Mouse (Mus musculus): ENCODE data around the gene Epp13. TPM values are rescaled to one million over a fixed set of nuclear protein-coding genes. Genes with fewer than 3 reads are reported as not detected.
"Not testable (repeated sequence)": the region's sequence is repeated elsewhere in the genome, so short reads cannot be mapped to it uniquely, and the experiment has no call there.

Gene Epp13
- polyA plus RNA-seq, 1 experiment from 2014 or later = 0.26 TPM

- 36% methylated on average over 11 of the region's 11 CpGs for WGBS
These were observed 7.9 kb upstream of the Epp13 start for GRCm38 (mm10) chr7:6244361-6245292.

DNA sequence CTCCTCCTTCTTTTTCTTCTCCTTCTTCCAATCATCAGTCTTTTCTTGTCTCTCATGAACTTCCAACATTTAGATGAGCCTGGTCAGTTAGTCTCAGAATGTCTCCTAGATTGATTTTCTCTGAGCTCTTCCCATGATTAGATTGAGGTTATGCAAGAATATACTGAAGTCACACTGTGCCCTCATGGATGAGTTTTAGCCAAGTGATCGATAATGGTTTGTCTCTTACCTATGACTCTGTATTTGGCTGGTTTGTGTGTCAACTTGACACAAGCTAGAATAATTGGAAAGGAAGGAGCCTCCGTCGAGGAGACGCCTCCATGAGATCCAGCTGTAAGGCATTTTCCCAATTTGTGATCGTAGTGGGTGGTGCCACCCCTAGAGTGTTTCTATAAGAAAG, 1.9 kb downstream of the Epp13 start:
- no peaks in the 10 kb centered on the region for H3K27me3 ChIP-seq (replicated peaks; ENCODE audit: control insufficient read depth, insufficient read depth, low read length)
- no peaks in the 10 kb centered on the region for H3K9me3 ChIP-seq (ENCODE audit: control insufficient read depth, low read length)
- H3K4me1 ChIP-seq (ENCODE audit: control insufficient read depth, insufficient read depth, low read length) = no peaks in the 10 kb centered on the region
- H3K9ac ChIP-seq (ENCODE audit: low read depth, low read length) = no peak overlapping the region
- H3K27ac ChIP-seq (replicated peaks; ENCODE audit: low read depth, low read length) = no peak overlapping the region
- no peak overlapping the region for H3K4me3 ChIP-seq (ENCODE audit: low read depth, low read length)
- no peak for ATAC-seq (ENCODE audit: low read depth)
- 89% methylated on average over 5 of the region's 5 CpGs for WGBS
- H3K4me2 ChIP-seq (ENCODE audit: low read depth, low read length) = no peak overlapping the region
- DNase-seq (ENCODE audit: low spot score) = no peak
- H3K36me3 ChIP-seq (ENCODE audit: control insufficient read depth, insufficient read depth, low read length) = no peaks in the 10 kb centered on the region

More at GRCm38 (mm10) chr7:6244361-6245292, 7.9 kb upstream of the Epp13 start:
- peak; percentile 38 for DNase-seq (ENCODE audit: low spot score)
- Histone ChIP-seq H3K4me1 (ENCODE audit: control insufficient read depth, insufficient read depth, low read length) (no peaks in the 10 kb centered on the region), H3K27ac (replicated peaks; ENCODE audit: low read depth, low read length) (no peak overlapping the region), H3K9ac (ENCODE audit: low read depth, low read length) (no peak overlapping the region), H3K4me3 (ENCODE audit: low read depth, low read length) (no peak overlapping the region), H3K4me2 (ENCODE audit: low read depth, low read length) (no peak overlapping the region), H3K27me3 (replicated peaks; ENCODE audit: control insufficient read depth, insufficient read depth, low read length) (no peaks in the 10 kb centered on the region), H3K36me3 (ENCODE audit: control insufficient read depth, insufficient read depth, low read length) (no peaks in the 10 kb centered on the region), H3K9me3 (ENCODE audit: control insufficient read depth, low read length) (no peaks in the 10 kb centered on the region)
- ATAC-seq (ENCODE audit: low read depth) = no peak

GRCm38 (mm10) chr7:6257386-6257785, 4.9 kb downstream of the Epp13 start:
- no peak for DNase-seq (ENCODE audit: low spot score)
- no peaks in the 10 kb centered on the region for H3K36me3 ChIP-seq (ENCODE audit: control insufficient read depth, insufficient read depth, low read length)
- H3K4me3 ChIP-seq (ENCODE audit: low read depth, low read length) = no peak overlapping the region
- no peak overlapping the region for H3K9ac ChIP-seq (ENCODE audit: low read depth, low read length)
- no peaks in the 10 kb centered on the region for H3K4me1 ChIP-seq (ENCODE audit: control insufficient read depth, insufficient read depth, low read length)
- H3K4me2 ChIP-seq (ENCODE audit: low read depth, low read length) = no peak overlapping the region
- no peaks in the 10 kb centered on the region for H3K27me3 ChIP-seq (replicated peaks; ENCODE audit: control insufficient read depth, insufficient read depth, low read length)
- WGBS = 84% methylated on average over 4 of the region's 4 CpGs
- no peak for ATAC-seq (ENCODE audit: low read depth)
- H3K9me3 ChIP-seq (ENCODE audit: control insufficient read depth, low read length) = no peaks in the 10 kb centered on the region
- H3K27ac ChIP-seq (replicated peaks; ENCODE audit: low read depth, low read length) = no peak overlapping the region

DNA sequence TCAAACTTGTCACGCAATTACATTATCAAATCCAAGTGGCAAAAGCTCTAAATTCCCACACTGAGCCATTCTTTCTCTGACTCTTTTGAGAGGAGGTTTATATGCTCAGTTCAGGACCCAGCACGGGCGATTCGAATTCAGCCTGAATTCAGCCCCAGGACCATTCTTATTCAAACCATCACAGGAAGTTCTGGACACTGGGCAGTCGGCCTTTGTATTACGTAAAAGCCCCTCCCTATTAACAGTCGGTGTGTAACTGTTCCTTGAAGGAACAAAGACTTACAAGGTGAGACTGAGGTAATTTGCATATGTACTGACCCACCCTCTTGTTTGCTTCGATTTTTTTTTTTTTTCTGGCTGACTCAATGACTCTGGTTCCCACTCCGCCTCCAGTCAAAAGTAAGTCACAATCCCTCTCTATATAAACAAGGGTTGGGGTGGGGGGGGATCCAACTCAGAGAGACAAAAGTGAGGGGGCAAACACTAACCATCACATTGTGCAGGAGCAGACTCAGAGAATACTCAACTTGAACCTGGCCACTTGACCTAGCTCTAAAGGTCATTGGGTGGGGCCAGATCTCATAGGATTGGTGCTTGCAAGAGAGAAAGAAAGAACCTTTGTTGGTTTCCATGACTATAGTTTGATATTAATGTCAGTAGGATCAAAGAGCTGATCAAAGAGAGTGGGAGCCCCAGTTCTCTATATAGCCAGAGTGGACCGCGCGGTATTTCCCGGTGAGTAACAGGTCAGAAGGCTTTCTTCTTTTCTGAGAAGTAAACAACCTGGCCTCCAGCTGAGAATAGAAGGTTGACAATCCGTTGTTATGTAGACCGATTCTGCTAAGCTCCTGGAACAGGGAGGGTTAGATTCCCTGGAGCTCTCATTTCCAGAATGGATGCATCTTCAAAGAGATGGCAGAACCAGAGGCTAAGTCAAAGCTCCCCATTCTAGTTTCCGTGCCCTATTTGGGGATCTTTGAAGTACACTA, 6.0 kb downstream of the Epp13 start:
- WGBS = 33% methylated on average over 16 of the region's 16 CpGs

DNA sequence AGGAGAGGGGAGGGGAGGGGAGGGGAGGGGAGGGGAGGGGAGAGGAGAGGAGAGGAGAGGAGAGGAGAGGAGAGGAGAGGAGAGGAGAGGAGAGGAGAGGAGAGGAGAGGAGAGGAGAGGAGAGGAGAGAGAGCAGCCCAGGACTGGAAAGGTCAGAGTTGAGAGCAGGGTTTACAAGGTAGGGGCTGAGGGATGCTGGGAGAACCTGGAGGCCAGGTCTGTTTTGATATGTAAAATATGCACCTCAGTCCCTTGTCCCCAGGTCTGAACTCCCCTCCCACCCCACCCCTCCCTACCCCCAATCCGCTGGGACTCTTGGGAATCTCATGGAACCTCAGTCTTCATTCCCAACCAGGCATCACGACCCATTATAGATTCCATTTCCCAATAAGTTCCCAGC, 7.5 kb downstream of the Epp13 start:
- H3K9me3 ChIP-seq (ENCODE audit: control insufficient read depth, low read length); ATAC-seq (ENCODE audit: low read depth); H3K27ac ChIP-seq (replicated peaks; ENCODE audit: low read depth, low read length); H3K4me3 ChIP-seq (ENCODE audit: low read depth, low read length); DNase-seq (ENCODE audit: low spot score); H3K4me2 ChIP-seq (ENCODE audit: low read depth, low read length); H3K36me3 ChIP-seq (ENCODE audit: control insufficient read depth, insufficient read depth, low read length); H3K4me1 ChIP-seq (ENCODE audit: control insufficient read depth, insufficient read depth, low read length); H3K9ac ChIP-seq (ENCODE audit: low read depth, low read length); H3K27me3 ChIP-seq (replicated peaks; ENCODE audit: control insufficient read depth, insufficient read depth, low read length): not testable (repeated sequence)
- 38% methylated on average over 2 of the region's 2 CpGs for WGBS

More for the DNA sequence above, 6.0 kb downstream of the Epp13 start:
- no peak for DNase-seq (ENCODE audit: low spot score)
- H3K36me3 ChIP-seq (ENCODE audit: control insufficient read depth, insufficient read depth, low read length) = no peaks in the 10 kb centered on the region
- H3K9ac ChIP-seq (ENCODE audit: low read depth, low read length) = no peak overlapping the region
- H3K9me3 ChIP-seq (ENCODE audit: control insufficient read depth, low read length) = no peaks in the 10 kb centered on the region
- H3K4me2 ChIP-seq (ENCODE audit: low read depth, low read length) = no peak overlapping the region
- H3K4me3 ChIP-seq (ENCODE audit: low read depth, low read length) = no peak overlapping the region
- ATAC-seq (ENCODE audit: low read depth) = no peak
- H3K4me1 ChIP-seq (ENCODE audit: control insufficient read depth, insufficient read depth, low read length) = no peaks in the 10 kb centered on the region
- no peak overlapping the region for H3K27ac ChIP-seq (replicated peaks; ENCODE audit: low read depth, low read length)
- H3K27me3 ChIP-seq (replicated peaks; ENCODE audit: control insufficient read depth, insufficient read depth, low read length) = no peaks in the 10 kb centered on the region

DNA sequence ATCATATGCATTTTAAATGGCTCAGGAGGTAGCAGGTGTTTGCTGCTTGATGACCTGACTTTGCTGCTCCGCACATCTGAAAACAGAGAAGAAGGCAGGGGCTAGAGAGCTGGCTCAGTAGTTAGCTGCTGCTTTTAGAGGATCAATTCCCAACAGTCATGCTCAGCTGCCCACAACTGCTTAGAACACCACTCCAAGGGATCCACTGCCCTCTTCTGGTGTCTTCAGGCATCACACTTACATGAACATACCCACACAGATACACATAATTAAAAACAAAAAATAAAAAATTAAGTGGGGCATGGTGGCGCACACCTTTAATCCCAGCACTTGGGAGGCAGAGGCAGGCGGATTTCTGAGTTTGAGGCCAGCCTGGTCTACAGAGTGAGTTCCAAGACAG, 9.6 kb downstream of the Epp13 start:
- Histone ChIP-seq H3K27ac (replicated peaks; ENCODE audit: low read depth, low read length) (no peak overlapping the region), H3K4me3 (ENCODE audit: low read depth, low read length) (no peak overlapping the region), H3K27me3 (replicated peaks; ENCODE audit: control insufficient read depth, insufficient read depth, low read length) (no peaks in the 10 kb centered on the region), H3K9me3 (ENCODE audit: control insufficient read depth, low read length) (no peaks in the 10 kb centered on the region), H3K9ac (ENCODE audit: low read depth, low read length) (no peak overlapping the region), H3K4me1 (ENCODE audit: control insufficient read depth, insufficient read depth, low read length) (no peaks in the 10 kb centered on the region), H3K36me3 (ENCODE audit: control insufficient read depth, insufficient read depth, low read length) (no peaks in the 10 kb centered on the region), H3K4me2 (ENCODE audit: low read depth, low read length) (no peak overlapping the region)
- no peak for DNase-seq (ENCODE audit: low spot score)
- ATAC-seq (ENCODE audit: low read depth) = no peak
- WGBS = 84% methylated on average over 3 of the region's 3 CpGs

DNA sequence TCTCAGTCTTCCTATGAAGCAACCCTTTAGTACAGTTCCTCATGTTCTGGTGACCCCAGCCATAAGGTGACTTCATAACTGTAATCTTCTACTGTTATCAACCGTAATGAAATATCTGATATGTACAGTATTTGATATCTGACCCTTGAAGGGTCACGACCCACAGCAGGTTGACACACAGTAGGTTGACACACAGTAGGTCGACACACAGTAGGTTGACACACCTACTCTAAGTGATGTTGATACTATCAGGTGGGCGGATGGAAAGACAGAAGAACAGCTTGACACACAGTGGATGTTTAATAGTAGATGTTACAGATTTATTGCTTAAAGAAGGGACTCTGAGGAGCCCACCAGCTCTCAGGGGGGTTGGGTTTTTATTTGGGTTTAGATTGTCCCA, 10.5 kb downstream of the Epp13 start:
- Histone ChIP-seq H3K4me3 (ENCODE audit: low read depth, low read length) (no peak overlapping the region), H3K27ac (replicated peaks; ENCODE audit: low read depth, low read length) (no peak overlapping the region), H3K9ac (ENCODE audit: low read depth, low read length) (no peak overlapping the region), H3K9me3 (ENCODE audit: control insufficient read depth, low read length) (no peaks in the 10 kb centered on the region), H3K4me1 (ENCODE audit: control insufficient read depth, insufficient read depth, low read length) (no peaks in the 10 kb centered on the region), H3K36me3 (ENCODE audit: control insufficient read depth, insufficient read depth, low read length) (no peaks in the 10 kb centered on the region), H3K27me3 (replicated peaks; ENCODE audit: control insufficient read depth, insufficient read depth, low read length) (no peaks in the 10 kb centered on the region), H3K4me2 (ENCODE audit: low read depth, low read length) (no peak overlapping the region)
- 72% methylated on average over 4 of the region's 4 CpGs for WGBS
- ATAC-seq (ENCODE audit: low read depth) = no peak
- no peak for DNase-seq (ENCODE audit: low spot score)

DNA sequence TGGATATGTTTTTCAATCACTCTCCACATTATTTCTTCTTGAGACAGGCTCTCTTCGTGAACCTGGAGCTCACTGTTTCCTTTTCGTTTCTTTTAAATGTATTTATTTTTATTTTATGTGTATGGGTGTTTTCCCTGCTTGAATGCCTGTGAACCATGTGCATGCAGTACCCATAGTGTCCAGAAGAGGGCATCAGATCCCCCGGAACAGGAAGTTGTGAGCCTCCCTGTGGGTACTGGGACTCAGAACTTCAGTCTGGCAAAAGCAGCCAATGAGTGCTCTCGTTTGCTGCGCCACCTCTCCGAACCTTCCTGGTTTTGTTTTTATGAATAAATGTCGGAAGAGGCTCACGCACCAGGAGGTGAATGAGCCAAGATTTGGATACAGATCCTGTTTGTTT, 13.2 kb downstream of the Epp13 start:
- no peaks in the 10 kb centered on the region for H3K36me3 ChIP-seq (ENCODE audit: control insufficient read depth, insufficient read depth, low read length)
- H3K27me3 ChIP-seq (replicated peaks; ENCODE audit: control insufficient read depth, insufficient read depth, low read length) = no peaks in the 10 kb centered on the region
- no peak overlapping the region for H3K9ac ChIP-seq (ENCODE audit: low read depth, low read length)
- H3K4me3 ChIP-seq (ENCODE audit: low read depth, low read length) = no peak overlapping the region
- H3K9me3 ChIP-seq (ENCODE audit: control insufficient read depth, low read length) = no peaks in the 10 kb centered on the region
- H3K27ac ChIP-seq (replicated peaks; ENCODE audit: low read depth, low read length) = no peak overlapping the region
- no peaks in the 10 kb centered on the region for H3K4me1 ChIP-seq (ENCODE audit: control insufficient read depth, insufficient read depth, low read length)
- 58% methylated on average over 8 of the region's 8 CpGs for WGBS
- ATAC-seq (ENCODE audit: low read depth) (no peak), DNase-seq (ENCODE audit: low spot score) (no peak)
- H3K4me2 ChIP-seq (ENCODE audit: low read depth, low read length) = no peak overlapping the region
